Mouse (Mus musculus) heart, embryonic 10.5 days (tissue): ENCODE data around the gene Gm49486. TPM values are rescaled to one million over a fixed set of nuclear protein-coding genes. Genes with fewer than 3 reads are reported as not detected.
A peak's percentile ranks its signal among the peaks of the same experiment; 100 is the strongest.
"Not testable (repeated sequence)": the region's sequence is repeated elsewhere in the genome, so short reads cannot be mapped to it uniquely, and the experiment has no call there.

ENCODE experiments used
- DNase-seq: peaks from one replicate; pipeline ENCODE4 v3.0.0-alpha.2; 2017; ENCODE audit warnings: low spot score
- H3K27ac ChIP-seq: fragments of 300-500 bp; sonication (generic); 2 replicates; pipeline ENCODE4 v1.5.1; 2016; ENCODE audit warnings: mild to moderate bottlenecking
- H3K27me3 ChIP-seq: fragments of 300-500 bp; sonication (generic); 2 replicates; pipeline ENCODE4 v1.6.1; 2016; ENCODE audit warnings: mild to moderate bottlenecking; ENCODE audit not compliant: poor library complexity, insufficient read depth, severe bottlenecking
- H3K36me3 ChIP-seq: fragments of 300-500 bp; sonication (generic); 2 replicates; pipeline ENCODE4 v1.6.1; 2016; ENCODE audit warnings: mild to moderate bottlenecking, moderate library complexity
- H3K4me1 ChIP-seq: fragments of 300-500 bp; sonication (generic); 2 replicates; pipeline ENCODE4 v1.6.1; 2016; ENCODE audit warnings: mild to moderate bottlenecking
- H3K4me3 ChIP-seq: fragments of 300-500 bp; sonication (generic); 2 replicates; pipeline ENCODE4 v1.5.1; 2016; ENCODE audit warnings: mild to moderate bottlenecking, moderate library complexity
- H3K9me3 ChIP-seq: fragments of 300-500 bp; sonication (generic); 2 replicates; pipeline ENCODE4 v1.6.1; 2016; ENCODE audit warnings: mild to moderate bottlenecking, moderate library complexity
- WGBS: fragments of 180-500 bp; shearing (Covaris S2); methylation state at CpG from one replicate; pipeline ENCODE4 v1.1.7; 2016; 5-methylcytosine and 5-hydroxymethylcytosine counted together
- polyA plus RNA-seq: library from polyadenylated mRNA; unstranded; fragments of >200 nt; fragmentation: Nextera tagmentation; extraction: Ambion mirVana; gene quantifications from 2 replicates; pipeline ENCODE4 v1.2.1, GENCODE M21; 2016

Gm49486 gene
- polyA plus RNA-seq, 1 experiment from 2014 or later, result 0.39 TPM

DNA sequence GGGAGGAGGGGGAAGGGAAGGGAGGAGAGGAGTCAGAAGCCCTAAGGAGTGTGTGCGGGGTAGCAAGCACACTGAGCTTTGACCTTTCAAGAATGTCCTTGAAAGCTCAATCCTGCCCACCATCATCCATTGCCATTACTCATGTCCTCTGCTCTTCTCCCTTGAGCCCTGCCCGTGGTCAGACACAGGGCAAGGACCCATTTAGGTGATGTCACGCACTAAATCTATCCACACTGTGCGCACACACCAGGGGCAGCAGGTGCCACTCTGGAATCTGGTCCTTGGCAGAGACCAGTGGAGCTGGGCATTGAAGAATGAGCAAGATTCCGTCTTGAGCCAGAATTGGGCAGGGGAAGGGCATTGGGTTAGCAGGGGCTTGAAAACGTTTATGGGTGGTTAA, 21.0 kb upstream of the Gm49486 start:
- no peak overlapping the region for H3K27ac ChIP-seq
- H3K27me3 ChIP-seq, result peaks cover 16% of the 10 kb centered on the region; the same call in 1 of the 2 replicates
- WGBS, result 73% methylated on average over 6 of the region's 6 CpGs
- H3K4me1 ChIP-seq, result peaks cover 39% of the 10 kb centered on the region
- no peaks in the 10 kb centered on the region for H3K9me3 ChIP-seq
- no peaks in the 10 kb centered on the region for H3K36me3 ChIP-seq
- no peak for DNase-seq
- no peak overlapping the region for H3K4me3 ChIP-seq

GRCm38 (mm10) chr15:79208758-79209439, 20.3 kb upstream of the Gm49486 start:
- H3K36me3 ChIP-seq, result no peaks in the 10 kb centered on the region
- WGBS, result 79% methylated on average over 27 of the region's 27 CpGs
- peaks cover 9% of the 10 kb centered on the region; the same call in 1 of the 2 replicates for H3K27me3 ChIP-seq
- peak overlapping the region; percentile 52; the same call in 1 of the 2 replicates for H3K27ac ChIP-seq
- no peaks in the 10 kb centered on the region for H3K9me3 ChIP-seq
- no peak for DNase-seq
- H3K4me3 ChIP-seq, result no peak overlapping the region
- peaks cover 45% of the 10 kb centered on the region for H3K4me1 ChIP-seq

DNA sequence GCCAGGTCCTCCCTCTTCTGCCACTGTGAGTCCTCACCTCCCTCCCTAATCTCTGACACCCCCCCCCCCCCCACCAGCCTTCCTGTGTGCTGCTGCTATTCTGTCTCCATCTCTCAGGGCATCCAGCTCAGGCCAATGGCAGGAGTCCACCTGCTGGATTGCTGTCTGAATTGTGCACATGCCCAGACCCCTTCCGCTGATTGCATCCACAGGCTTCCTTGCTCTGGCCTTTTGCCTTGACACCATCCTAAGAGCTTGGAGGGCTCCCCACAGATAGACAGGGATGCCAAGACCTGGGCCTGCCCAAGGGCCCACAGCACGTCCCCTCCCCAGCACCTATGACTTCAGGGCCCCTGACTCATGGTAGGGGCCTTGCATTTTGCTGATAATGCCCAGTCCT, 18.8 kb upstream of the Gm49486 start:
- peaks cover under 1% of the 10 kb centered on the region; the same call in 1 of the 2 replicates for H3K27me3 ChIP-seq
- H3K27ac ChIP-seq, result peak overlapping the region; percentile 50; the same call in 1 of the 2 replicates
- no peaks in the 10 kb centered on the region for H3K36me3 ChIP-seq
- 58% methylated on average over 2 of the region's 2 CpGs for WGBS
- no peaks in the 10 kb centered on the region for H3K9me3 ChIP-seq
- no peak overlapping the region; the same call in 1 of the 2 replicates for H3K4me3 ChIP-seq
- DNase-seq, result no peak
- peaks cover 49% of the 10 kb centered on the region for H3K4me1 ChIP-seq

GRCm38 (mm10) chr15:79212750-79213446, 16.3 kb upstream of the Gm49486 start:
- 81% methylated on average over 26 of the region's 26 CpGs for WGBS
- H3K36me3 ChIP-seq, result no peaks in the 10 kb centered on the region
- no peaks in the 10 kb centered on the region for H3K9me3 ChIP-seq
- H3K27ac ChIP-seq, result peak overlapping the region; percentile 53
- peaks cover 7% of the 10 kb centered on the region; the same call in 1 of the 2 replicates for H3K27me3 ChIP-seq
- no peak overlapping the region for H3K4me3 ChIP-seq
- no peak for DNase-seq
- H3K4me1 ChIP-seq, result peaks cover 46% of the 10 kb centered on the region

DNA sequence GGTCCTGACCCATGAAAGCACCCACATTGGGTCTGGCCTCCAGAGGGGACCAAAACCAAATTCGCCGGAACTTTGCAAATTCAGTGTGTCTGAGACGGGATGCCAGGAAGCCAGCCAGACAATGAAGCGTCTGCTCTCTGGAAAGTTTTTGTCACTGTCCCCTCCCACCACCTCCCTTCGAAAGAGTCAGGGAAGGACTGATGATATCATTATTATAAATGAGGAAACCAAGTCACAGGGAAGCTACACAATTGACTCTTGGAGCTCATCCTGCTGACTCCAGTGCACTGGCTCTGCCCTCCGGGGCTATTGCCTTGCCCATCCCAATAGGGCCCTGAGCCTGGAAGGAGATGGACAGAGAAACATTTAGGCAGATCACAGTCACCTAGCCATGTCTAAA, 15.6 kb upstream of the Gm49486 start:
- Histone ChIP-seq H3K27me3 (peaks cover 7% of the 10 kb centered on the region; the same call in 1 of the 2 replicates), H3K36me3 (no peaks in the 10 kb centered on the region), H3K4me3 (no peak overlapping the region), H3K9me3 (no peaks in the 10 kb centered on the region), H3K27ac (no peak overlapping the region; the same call in 1 of the 2 replicates), H3K4me1 (peaks cover 39% of the 10 kb centered on the region)
- DNase-seq, result no peak
- WGBS, result 60% methylated on average over 6 of the region's 6 CpGs

- no peaks in the 10 kb centered on the region for H3K9me3 ChIP-seq
- WGBS, result 57% methylated on average over 3 of the region's 3 CpGs
- no peak for DNase-seq
- H3K36me3 ChIP-seq, result no peaks in the 10 kb centered on the region
- H3K27me3 ChIP-seq, result peaks cover 7% of the 10 kb centered on the region; the same call in 1 of the 2 replicates
- H3K4me3 ChIP-seq, result no peak overlapping the region
- H3K27ac ChIP-seq, result no peak overlapping the region
- peaks cover 26% of the 10 kb centered on the region for H3K4me1 ChIP-seq
These were observed 13.0 kb upstream of the Gm49486 start for GRCm38 (mm10) chr15:79216191-79216590.

GRCm38 (mm10) chr15:79219572-79219971, 9.6 kb upstream of the Gm49486 start:
- no peaks in the 10 kb centered on the region for H3K9me3 ChIP-seq
- no peak overlapping the region; the same call in 1 of the 2 replicates for H3K27ac ChIP-seq
- DNase-seq, result no peak
- peaks cover 19% of the 10 kb centered on the region; the same call in 1 of the 2 replicates for H3K27me3 ChIP-seq
- H3K36me3 ChIP-seq, result no peaks in the 10 kb centered on the region
- H3K4me3 ChIP-seq, result no peak overlapping the region
- H3K4me1 ChIP-seq, result peaks cover 23% of the 10 kb centered on the region
- 5% methylated on average over 1 of the region's 1 CpGs for WGBS

GRCm38 (mm10) chr15:79223641-79224040, 5.5 kb upstream of the Gm49486 start:
- H3K27ac ChIP-seq, result peak overlapping the region; percentile 59
- DNase-seq, result no peak
- peaks cover 16% of the 10 kb centered on the region for H3K27me3 ChIP-seq
- no peaks in the 10 kb centered on the region for H3K9me3 ChIP-seq
- 13% methylated on average over 5 of the region's 5 CpGs for WGBS
- H3K4me3 ChIP-seq, result no peak overlapping the region
- H3K36me3 ChIP-seq, result no peaks in the 10 kb centered on the region
- H3K4me1 ChIP-seq, result peaks cover 25% of the 10 kb centered on the region

GRCm38 (mm10) chr15:79224685-79225084, 4.5 kb upstream of the Gm49486 start:
- H3K27me3 ChIP-seq, result peaks cover 16% of the 10 kb centered on the region
- 13% methylated on average over 5 of the region's 5 CpGs for WGBS
- no peak overlapping the region for H3K27ac ChIP-seq
- no peaks in the 10 kb centered on the region for H3K9me3 ChIP-seq
- peak; percentile 89 for DNase-seq
- peaks cover 24% of the 10 kb centered on the region for H3K4me1 ChIP-seq
- H3K36me3 ChIP-seq, result no peaks in the 10 kb centered on the region
- H3K4me3 ChIP-seq, result no peak overlapping the region

DNA sequence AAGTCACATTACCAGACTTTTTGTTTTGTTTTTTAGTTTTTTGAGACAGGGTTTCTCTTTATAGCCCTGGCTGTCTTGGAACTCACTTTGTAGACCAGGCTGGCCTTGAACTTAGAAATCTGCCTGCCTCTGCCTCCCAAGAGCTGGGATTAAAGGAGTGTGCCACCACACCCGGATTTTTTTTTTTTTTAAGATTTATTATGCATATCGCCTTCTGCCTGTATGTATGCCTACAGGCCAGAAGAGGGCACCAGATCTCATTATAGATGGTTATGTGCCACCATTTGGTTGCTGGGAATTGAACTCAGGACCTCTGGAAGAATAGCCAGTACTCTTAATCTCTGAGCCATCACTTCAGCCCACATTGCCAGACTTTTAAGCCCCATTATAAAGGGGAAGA, 3.4 kb upstream of the Gm49486 start:
- not testable (repeated sequence) for H3K27ac ChIP-seq, H3K9me3 ChIP-seq, H3K36me3 ChIP-seq, H3K4me3 ChIP-seq, DNase-seq
- peaks cover 26% of the 10 kb centered on the region for H3K4me1 ChIP-seq
- WGBS, result 63% methylated on average over 2 of the region's 2 CpGs
- peaks cover 16% of the 10 kb centered on the region for H3K27me3 ChIP-seq

DNA sequence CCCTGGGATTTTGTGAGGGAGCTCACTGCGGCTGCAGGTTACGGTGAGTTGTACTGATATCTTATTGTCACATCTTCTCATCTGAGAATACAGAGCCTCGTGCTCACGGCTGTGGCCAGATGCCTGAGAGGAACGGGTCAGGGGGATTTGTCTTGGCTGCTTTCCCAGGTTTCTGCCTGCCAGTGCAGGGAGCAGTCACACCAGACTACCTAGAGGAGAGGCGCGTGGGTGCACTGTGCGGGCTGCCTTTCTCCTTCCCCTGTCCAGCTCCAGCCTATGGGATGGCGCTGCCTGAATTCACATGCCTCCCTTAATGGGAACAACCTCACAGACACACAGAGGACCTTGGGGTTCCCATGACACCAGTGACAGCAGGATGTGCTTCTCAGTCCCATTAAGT, 6.1 kb downstream of the Gm49486 start:
- DNase-seq, result no peak
- Histone ChIP-seq H3K4me3 (no peak overlapping the region), H3K27me3 (no peaks in the 10 kb centered on the region), H3K9me3 (no peaks in the 10 kb centered on the region), H3K36me3 (peaks cover 82% of the 10 kb centered on the region), H3K27ac (no peak overlapping the region), H3K4me1 (no peaks in the 10 kb centered on the region; the same call in none of the 2 replicates)
- 68% methylated on average over 9 of the region's 9 CpGs for WGBS

DNA sequence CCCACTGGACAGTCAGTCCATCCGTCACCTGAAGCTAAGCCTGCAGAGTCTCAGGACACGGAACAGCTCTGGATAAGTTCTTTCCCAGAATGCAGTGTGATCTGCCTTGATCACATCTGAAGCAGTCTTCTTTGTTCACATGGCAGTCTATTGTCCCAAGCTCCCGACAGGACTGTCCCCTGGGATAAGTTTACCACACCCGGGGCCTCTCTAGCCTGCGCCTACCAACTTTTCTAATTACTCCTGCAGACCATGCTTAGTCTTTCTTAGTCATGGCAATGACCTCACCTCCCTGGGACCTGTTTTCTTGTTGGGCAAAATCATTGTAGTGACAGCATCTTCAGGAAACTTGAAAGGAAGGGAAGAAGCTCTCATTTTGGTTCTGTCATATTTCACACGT, 8.8 kb downstream of the Gm49486 start:
- no peaks in the 10 kb centered on the region for H3K9me3 ChIP-seq
- H3K27ac ChIP-seq, result no peak overlapping the region
- H3K36me3 ChIP-seq, result peaks cover 77% of the 10 kb centered on the region
- H3K27me3 ChIP-seq, result no peaks in the 10 kb centered on the region
- H3K4me3 ChIP-seq, result no peak overlapping the region
- H3K4me1 ChIP-seq, result peaks cover 6% of the 10 kb centered on the region
- no peak for DNase-seq
- WGBS, result 89% methylated on average over 6 of the region's 6 CpGs

DNA sequence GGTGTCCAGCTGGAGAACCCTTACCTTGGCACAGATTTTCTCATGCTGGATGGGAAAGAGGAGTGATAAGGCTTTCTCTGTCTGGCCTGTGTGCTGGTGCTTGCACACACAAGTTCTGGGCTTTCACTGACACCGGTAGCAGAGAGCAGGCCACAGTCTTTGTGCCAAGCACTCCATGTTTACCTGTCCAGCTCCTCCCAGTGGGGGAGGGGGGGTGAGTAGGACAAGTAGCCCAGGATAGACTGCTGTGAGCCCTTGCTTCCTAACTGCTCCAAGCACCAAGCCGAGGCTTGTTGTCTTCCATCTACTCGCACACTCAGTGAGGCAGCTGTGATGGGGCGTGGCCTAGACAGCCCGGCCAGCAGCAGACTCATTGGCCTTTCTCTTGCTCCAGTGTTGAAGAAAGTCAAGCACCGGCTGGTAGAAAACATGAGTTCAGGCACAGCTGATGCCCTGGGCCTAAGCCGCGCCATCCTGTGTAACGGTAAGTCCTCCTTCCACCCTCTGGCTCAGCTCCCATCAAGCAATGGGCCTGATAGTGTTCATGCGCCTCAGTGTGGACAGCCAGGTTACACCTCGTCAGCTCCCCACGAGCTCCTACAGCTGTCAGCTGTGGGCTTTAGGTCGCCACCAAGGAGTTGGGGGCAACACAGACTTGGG, 13.5 kb downstream of the Gm49486 start:
- peak overlapping the region; percentile 78 for H3K27ac ChIP-seq
- no peak overlapping the region for H3K4me3 ChIP-seq
- H3K4me1 ChIP-seq, result peaks cover 23% of the 10 kb centered on the region
- DNase-seq, result no peak
- H3K36me3 ChIP-seq, result peaks cover 76% of the 10 kb centered on the region
- no peaks in the 10 kb centered on the region for H3K9me3 ChIP-seq
- 67% methylated on average over 13 of the region's 13 CpGs for whole genome bisulfite sequencing
- H3K27me3 ChIP-seq, result no peaks in the 10 kb centered on the region
